ENCODE assay signal across 8 mouse cellular contexts in genomic region chr5:38479027-38479426, GRCm38 (mm10). TPM values are rescaled to one million over a fixed set of nuclear protein-coding genes. Genes with fewer than 3 reads are reported as not detected.
DNase-seq lines count a peak whose midpoint lies in the region; ATAC-seq and TF ChIP-seq lines count a peak whose summit lies in the region.

No protein-coding gene starts in this region.

- 43% methylated on average over 4 of the region's 4 CpGs for WGBS in forebrain, embryonic 13.5 days
- WGBS in forebrain, embryonic 10.5 days = 66% methylated on average over 4 of the region's 4 CpGs
- 48% methylated on average over 4 of the region's 4 CpGs for WGBS in hindbrain, embryonic 12.5 days
- WGBS in liver, embryonic 12.5 days (ENCODE audit: insufficient replicate concordance) = 13% methylated on average over 4 of the region's 4 CpGs
- WGBS in small intestine, adult 2 months = 6% methylated on average over 4 of the region's 4 CpGs

- TF ChIP-seq POLR2A in small intestine, adult 2 months (IDR thresholded peaks at IDR 0.05; ENCODE audit: low read depth, low read length) = peak; percentile 74

- no peak overlapping the region for H3K4me2 ChIP-seq in forebrain, embryonic 13.5 days
- H3K4me2 ChIP-seq in hindbrain, embryonic 12.5 days (replicated peaks) = no peak overlapping the region
- peak overlapping the region; percentile 93 for H3K4me2 ChIP-seq in liver, embryonic 12.5 days

- H3K4me1 ChIP-seq in forebrain, embryonic 13.5 days = peaks cover 13% of the 10 kb centered on the region
- peaks cover 24% of the 10 kb centered on the region for H3K4me1 ChIP-seq in forebrain, embryonic 10.5 days
- H3K4me1 ChIP-seq in brown adipose tissue, adult 24 weeks (ENCODE audit: control insufficient read depth, insufficient read depth, insufficient read length, low read length) = 0 out of 2 replicates have a peak, but pooled peaks cover 2% of the 10 kb centered on the region
- peaks cover 22% of the 10 kb centered on the region for H3K4me1 ChIP-seq in hindbrain, embryonic 12.5 days
- peaks cover 60% of the 10 kb centered on the region for H3K4me1 ChIP-seq in liver, embryonic 12.5 days
- H3K4me1 ChIP-seq in small intestine, adult 2 months (ENCODE audit: control insufficient read depth, insufficient read depth, insufficient read length, low read length) = peaks cover 21% of the 10 kb centered on the region

- H3K27ac ChIP-seq in forebrain, embryonic 13.5 days = no peak overlapping the region
- no peak overlapping the region for H3K27ac ChIP-seq in forebrain, embryonic 10.5 days
- H3K27ac ChIP-seq in brown adipose tissue, adult 24 weeks (replicated peaks; ENCODE audit: low read depth, low read length) = no peak overlapping the region
- no peak overlapping the region for H3K27ac ChIP-seq in hindbrain, embryonic 12.5 days
- H3K27ac ChIP-seq in liver, embryonic 12.5 days = peak overlapping the region; percentile 86
- H3K27ac ChIP-seq in small intestine, adult 2 months (ENCODE audit: insufficient read depth, low read depth, low read length) = peak overlapping the region; percentile 96

- no peak for TF ChIP-seq CTCF in small intestine, adult 2 months (IDR thresholded peaks at IDR 0.05; ENCODE audit: extremely low read depth, insufficient read length, insufficient replicate concordance, low read depth, low read length)

- no peaks in the 10 kb centered on the region for H3K9me3 ChIP-seq in forebrain, embryonic 13.5 days (replicated peaks)
- H3K9me3 ChIP-seq in forebrain, embryonic 10.5 days = no peaks in the 10 kb centered on the region
- no peaks in the 10 kb centered on the region for H3K9me3 ChIP-seq in hindbrain, embryonic 12.5 days (replicated peaks)
- H3K9me3 ChIP-seq in liver, embryonic 12.5 days (replicated peaks) = no peaks in the 10 kb centered on the region; the same call in 1 of the 2 replicates

- no peak overlapping the region for H3K4me3 ChIP-seq in forebrain, embryonic 13.5 days
- H3K4me3 ChIP-seq in forebrain, embryonic 10.5 days = no peak overlapping the region
- peak overlapping the region; percentile 3; the same call in 1 of the 2 replicates for H3K4me3 ChIP-seq in brown adipose tissue, adult 24 weeks (ENCODE audit: insufficient read depth, low read depth, low read length)
- no peak overlapping the region for H3K4me3 ChIP-seq in hindbrain, embryonic 12.5 days
- peak overlapping the region; percentile 64 for H3K4me3 ChIP-seq in liver, embryonic 12.5 days
- H3K4me3 ChIP-seq in small intestine, adult 2 months (ENCODE audit: low read depth, low read length) = peak overlapping the region; percentile 46

- peaks cover 2% of the 10 kb centered on the region; the same call in 1 of the 2 replicates for H3K27me3 ChIP-seq in forebrain, embryonic 13.5 days
- H3K27me3 ChIP-seq in forebrain, embryonic 10.5 days (ENCODE audit: poor library complexity, severe bottlenecking) = peaks cover 6% of the 10 kb centered on the region; the same call in 1 of the 2 replicates
- H3K27me3 ChIP-seq in hindbrain, embryonic 12.5 days = no peaks in the 10 kb centered on the region; the same call in 1 of the 2 replicates
- no peaks in the 10 kb centered on the region for H3K27me3 ChIP-seq in liver, embryonic 12.5 days (replicated peaks)
- H3K27me3 ChIP-seq in small intestine, adult 2 months (ENCODE audit: control insufficient read depth, insufficient read depth, low read length) = no peaks in the 10 kb centered on the region

- intact Hi-C loops in left cerebral cortex, postnatal 25 days (cut with DNase I) = no loop called here

- ATAC-seq in forebrain, embryonic 13.5 days = peak; percentile 46
- ATAC-seq in hindbrain, embryonic 12.5 days (ENCODE audit: low FRiP score) = 0 out of 2 replicates have a peak, but pooled peaks have one; percentile 17
- peak; percentile 78 for ATAC-seq in liver, embryonic 12.5 days

- H3K36me3 ChIP-seq in forebrain, embryonic 13.5 days (ENCODE audit: poor library complexity, severe bottlenecking) = no peaks in the 10 kb centered on the region
- H3K36me3 ChIP-seq in forebrain, embryonic 10.5 days (replicated peaks) = no peaks in the 10 kb centered on the region
- H3K36me3 ChIP-seq in hindbrain, embryonic 12.5 days = no peaks in the 10 kb centered on the region
- H3K36me3 ChIP-seq in liver, embryonic 12.5 days = peaks cover 16% of the 10 kb centered on the region
- H3K36me3 ChIP-seq in small intestine, adult 2 months (ENCODE audit: control insufficient read depth, insufficient read depth, low read length) = peaks cover 15% of the 10 kb centered on the region

- DNase-seq in forebrain, embryonic 10.5 days (ENCODE audit: extremely low spot score, low spot score) = no peak
- DNase-seq in 3134 (ENCODE audit: extremely low read depth, insufficient read length, low spot score) = peak; percentile 40
- DNase-seq in left cerebral cortex, postnatal 25 days (ENCODE audit: low spot score in 2 of 2) = no peak

- H3K9ac ChIP-seq in forebrain, embryonic 13.5 days = no peak overlapping the region
- no peak overlapping the region for H3K9ac ChIP-seq in hindbrain, embryonic 12.5 days
- H3K9ac ChIP-seq in liver, embryonic 12.5 days = peak overlapping the region; percentile 80

RNA-seq across cellular contexts. Expression of gene Slc2a9, which starts 23.9 kb away (rescaled TPM):
- 0.05 and 0.28 TPM in 2 replicates for polyA plus RNA-seq in forebrain, embryonic 13.5 days (2015; fragmentation: Nextera tagmentation; extraction: Ambion mirVana)
- polyA plus RNA-seq in forebrain, embryonic 10.5 days (2016; fragmentation: Nextera tagmentation; extraction: Ambion mirVana) = 0.22 and 0.47 TPM in 2 replicates
- 0.83 and 1.9 TPM in 2 replicates for polyA plus RNA-seq in brown adipose tissue, adult 24 weeks (2012; ENCODE audit: insufficient read depth, insufficient read length, missing spikeins)
- polyA plus RNA-seq in hindbrain, embryonic 12.5 days (2016; fragmentation: Nextera tagmentation; extraction: Ambion mirVana) = 0.15 and 0.61 TPM in 2 replicates
- polyA plus RNA-seq in liver, embryonic 12.5 days (2016; fragmentation: Nextera tagmentation; extraction: Ambion mirVana) = 0.60 and 1.2 TPM in 2 replicates
- polyA plus RNA-seq in small intestine, adult 2 months (2012; rRNA removed) = 5.4 and 17.3 TPM in 2 replicates
- 1 to 10 TPM; 1.1 to 1.2 TPM for total RNA-seq in left cerebral cortex, postnatal 25 days (2021)

Comparison
In these comparisons a context has a peak if more than half of its experiments do, and no peak if none do; other contexts are left out.
1. ATAC-seq: peak in every context shown above with its lines; median percentile 78 in liver, embryonic 12.5 days; 46 in forebrain, embryonic 13.5 days; 17 in hindbrain, embryonic 12.5 days.
2. H3K27ac ChIP-seq: peak in liver, embryonic 12.5 days (single experiment) and small intestine, adult 2 months (single experiment); none in forebrain, embryonic 13.5 days (single experiment), forebrain, embryonic 10.5 days (single experiment), brown adipose tissue, adult 24 weeks (single experiment) and hindbrain, embryonic 12.5 days (single experiment).
3. H3K4me3 ChIP-seq: peak in brown adipose tissue, adult 24 weeks (single experiment), liver, embryonic 12.5 days (single experiment) and small intestine, adult 2 months (single experiment); none in forebrain, embryonic 13.5 days (single experiment), forebrain, embryonic 10.5 days (single experiment) and hindbrain, embryonic 12.5 days (single experiment).